Mouse (Mus musculus) subcutaneous adipose tissue, adult 2 months (tissue): ENCODE measurements around the gene Gm45234. TPM values are rescaled to one million over a fixed set of nuclear protein-coding genes. Genes with fewer than 3 reads are reported as not detected.

Experiments
- polyA plus RNA-seq: library from polyadenylated mRNA; depleted of rRNA; stranded (reverse); fragments of >200 nt; gene quantifications from 2 replicates; pipeline ENCODE4 v1.2.3, GENCODE M21; 2012; ENCODE audit warnings: low replicate concordance; rRNA removed

Gm45234 gene
- polyA plus RNA-seq: not detected in 2 replicates

GRCm38 (mm10) chr6:124755831-124756595, at the start of gene Gm45234, which contains the start of gene Atn1:
Gene Gm45234, minus strand, starts transcription at chr6:124756021.
Gene Atn1, minus strand, starts transcription at chr6:124756524.

DNA sequence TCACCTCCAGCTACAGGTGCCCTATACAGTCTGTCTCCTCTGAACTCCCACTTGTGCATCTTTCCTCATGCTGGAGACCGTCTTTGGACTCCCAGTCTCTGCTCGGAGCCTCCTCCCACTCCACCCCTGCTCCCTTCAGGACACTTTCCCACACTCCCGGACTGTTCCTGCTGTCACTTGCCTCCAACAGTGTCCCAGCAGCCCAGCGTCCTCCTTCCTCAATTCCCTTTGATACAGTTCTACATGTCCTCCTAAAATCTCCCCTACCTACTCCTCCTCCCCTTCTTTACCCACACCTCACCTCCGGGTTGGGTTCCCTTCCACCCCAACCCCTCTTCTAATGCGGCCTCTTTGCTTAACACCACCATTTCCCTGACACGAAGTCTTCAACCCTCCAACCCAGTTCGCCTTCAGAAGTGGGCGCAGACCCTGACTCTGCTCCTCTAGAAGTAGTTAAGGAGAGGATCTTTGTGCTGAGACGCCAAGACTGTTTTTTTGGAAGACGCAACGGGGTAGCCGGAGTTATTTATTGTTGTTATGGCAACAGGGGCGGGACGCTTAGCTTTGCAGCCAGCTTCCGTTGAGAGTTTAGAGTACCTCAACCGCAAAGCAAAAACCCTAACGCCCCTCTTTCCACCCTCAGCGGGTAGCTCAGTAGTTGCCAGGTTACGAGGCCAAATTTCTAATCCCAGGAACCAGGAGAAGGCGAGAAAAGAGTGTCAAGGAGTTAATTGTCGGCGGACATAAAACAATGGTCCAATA, 23.6 kb upstream of the Gm45234 start, which contains the start of gene Lrrc23:
Gene Lrrc23, minus strand, starts transcription at position 506 of the 762 bp plus-strand sequence.

DNA sequence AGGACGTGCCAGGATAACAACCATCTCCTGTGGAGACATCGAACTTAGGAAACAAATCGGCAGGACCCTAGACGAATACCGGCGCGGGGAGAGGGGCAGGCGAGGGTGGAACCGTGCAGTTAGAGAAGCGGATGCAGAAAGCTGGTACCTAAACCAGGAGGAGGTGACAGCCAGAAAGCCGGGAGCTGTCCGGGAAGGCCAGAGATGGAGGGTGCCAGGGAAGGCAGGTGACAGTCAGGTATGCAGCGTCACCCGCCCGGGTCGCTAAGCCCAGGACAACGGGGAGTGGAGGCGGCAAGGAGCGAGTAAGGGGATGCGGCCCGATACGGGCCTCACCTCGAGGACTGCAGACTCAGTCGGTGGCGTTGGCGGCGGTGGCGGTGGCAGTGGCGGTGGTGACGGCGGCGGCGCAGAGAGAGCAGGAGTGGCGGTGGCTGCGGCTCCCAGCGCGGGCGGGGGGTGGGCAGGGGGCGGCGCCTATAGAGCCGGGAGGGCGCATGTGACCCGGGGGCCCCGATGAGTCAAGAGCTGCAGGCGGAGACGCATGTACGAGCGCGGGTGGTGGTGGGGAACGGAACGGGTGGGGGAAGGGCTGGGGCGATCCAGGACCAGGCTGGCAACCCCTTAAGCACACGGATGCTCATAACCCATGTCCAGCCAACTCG, 13.4 kb upstream of the Gm45234 start, which contains the start of gene Eno2:
Gene Eno2, minus strand, starts transcription at position 573 of the 665 bp plus-strand sequence.

DNA sequence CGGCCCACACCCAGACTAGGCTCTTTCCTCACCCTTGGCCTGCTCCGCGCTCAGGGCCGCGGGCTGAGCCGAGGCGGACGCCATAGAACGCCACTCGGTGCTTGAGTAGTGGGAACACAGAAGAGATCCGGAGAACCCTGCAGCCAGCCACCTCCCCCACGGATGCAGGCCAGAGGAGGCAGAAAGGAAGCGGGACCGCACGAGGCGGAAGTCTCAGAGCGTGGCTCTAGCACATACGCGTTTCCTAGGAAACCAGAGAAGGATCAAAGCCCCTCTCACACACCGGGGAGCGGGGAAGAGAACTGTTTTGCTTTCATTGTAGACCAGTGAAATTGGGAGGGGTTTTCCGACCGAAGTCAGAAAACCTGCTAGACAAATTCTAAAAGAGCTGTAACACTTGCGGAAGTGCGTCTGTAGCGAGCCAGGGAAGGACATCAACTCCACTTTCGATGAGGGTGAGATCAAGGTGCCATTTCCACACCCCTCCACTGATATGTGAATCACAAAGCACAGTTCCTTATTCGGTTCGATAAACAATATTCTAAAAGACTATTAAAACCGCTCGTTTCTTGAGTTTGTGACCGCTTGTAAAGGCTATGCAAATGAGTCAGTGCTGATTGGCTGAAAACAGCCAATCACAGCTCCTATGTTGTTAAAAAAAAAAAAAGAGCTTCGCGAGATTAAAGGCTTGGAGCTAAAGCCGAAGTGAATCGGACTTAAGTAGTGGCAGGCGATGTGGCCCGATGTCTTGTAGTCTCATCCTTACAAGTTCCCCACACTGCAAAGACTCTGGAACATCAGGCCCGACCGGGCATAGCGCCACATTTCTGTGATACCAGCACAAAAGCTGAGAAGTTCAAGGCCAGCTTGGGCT, 14.7 kb downstream of the Gm45234 start, which contains the start of gene Grcc10:
Gene Grcc10, minus strand, starts transcription at position 487 of the 874 bp plus-strand sequence.

DNA sequence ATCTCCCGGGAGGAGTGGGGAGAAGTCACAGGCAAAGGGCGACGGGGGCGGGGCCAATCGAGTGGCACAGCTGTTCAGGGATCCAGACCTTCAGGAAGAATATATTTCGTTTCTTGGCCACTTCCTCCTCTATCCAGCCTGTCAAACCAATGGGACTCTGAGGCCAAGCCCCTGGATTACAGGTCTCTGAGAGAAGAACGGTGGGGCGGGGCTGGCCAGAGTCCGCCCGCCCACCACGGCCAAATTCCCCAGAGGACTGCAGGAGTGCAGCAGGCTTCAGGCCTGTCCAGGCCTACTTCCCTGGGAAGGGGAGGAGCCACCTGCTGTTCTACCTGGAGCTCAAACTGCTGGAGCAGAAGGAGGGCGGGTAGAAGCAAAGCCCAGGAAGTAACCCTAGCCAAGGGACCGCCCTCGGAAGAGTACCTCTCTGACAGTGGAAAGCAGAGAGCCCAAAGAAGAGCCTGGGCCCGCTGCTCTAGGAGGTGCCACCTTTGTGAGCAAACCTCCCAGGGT, 17.3 kb downstream of the Gm45234 start, which contains the start of gene Ptpn6:
Gene Ptpn6, minus strand, starts transcription at position 204 of the 513 bp plus-strand sequence.

DNA sequence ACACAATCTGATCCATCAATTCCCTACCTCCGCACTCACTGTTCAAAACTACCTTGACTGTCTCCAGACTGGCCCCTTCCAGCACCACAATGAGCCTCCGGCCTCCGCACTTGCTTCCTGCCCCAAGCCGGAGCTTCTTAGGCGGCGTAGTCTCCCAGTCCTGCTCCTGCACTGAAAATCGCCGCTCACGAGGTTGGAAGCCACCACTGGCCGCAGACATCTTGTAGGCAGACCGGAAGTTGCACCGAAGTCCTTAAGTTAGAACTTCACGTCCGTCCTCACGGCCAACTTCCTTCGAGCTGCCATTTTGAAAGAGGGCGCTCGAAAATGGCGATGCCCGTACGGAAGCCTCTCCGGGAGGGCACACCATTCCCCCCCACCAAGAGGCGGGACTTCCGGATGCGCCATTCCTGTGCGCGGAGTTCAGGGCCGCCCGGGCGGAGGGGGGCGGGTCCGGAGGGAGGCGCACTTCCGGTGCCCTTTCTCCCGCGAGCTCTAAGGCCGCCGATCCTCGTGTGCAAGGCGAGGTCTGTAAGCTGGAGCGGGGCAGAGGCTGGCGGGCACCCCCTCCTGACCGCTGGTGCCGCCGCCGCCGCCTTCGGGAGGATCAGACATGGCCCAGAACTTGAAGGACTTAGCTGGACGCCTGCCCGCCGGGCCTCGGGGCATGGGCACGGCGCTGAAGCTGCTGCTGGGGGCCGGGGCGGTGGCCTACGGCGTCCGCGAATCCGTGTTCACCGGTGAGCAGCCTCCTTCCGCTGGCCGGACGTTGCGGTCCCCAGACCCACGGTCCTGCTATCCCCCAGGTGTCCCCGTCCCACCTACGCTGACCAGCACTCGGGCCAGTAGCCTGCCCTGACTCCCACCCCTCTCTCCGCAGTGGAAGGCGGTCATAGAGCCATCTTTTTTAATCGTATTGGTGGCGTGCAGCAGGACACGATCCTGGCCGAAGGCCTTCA, 43.7 kb downstream of the Gm45234 start, which contains the start of the genes Emg1 and Phb2:
Gene Emg1, minus strand, starts transcription at position 355 of the 959 bp plus-strand sequence.
Gene Phb2, plus strand, starts transcription at position 513 of the 959 bp plus-strand sequence.

Other genes starting within 250 kb of the Gm45234 start
- gene C1ra, start 243.6 kb downstream of the Gm45234 start, polyA plus RNA-seq: 63.7 and 105 TPM in 2 replicates
- gene C1s1, start 213.7 kb downstream of the Gm45234 start, polyA plus RNA-seq: 250 and 335 TPM in 2 replicates
- 0.17 and 0.24 TPM in 2 replicates for gene C1rb, start 185.7 kb downstream of the Gm45234 start, polyA plus RNA-seq
- gene C1s2, start 119.9 kb downstream of the Gm45234 start, polyA plus RNA-seq: 0.20 and 0.77 TPM in 2 replicates
- gene Lpcat3, start 93.0 kb downstream of the Gm45234 start, polyA plus RNA-seq: 165 and 205 TPM in 2 replicates
- gene Emg1, start 43.8 kb downstream of the Gm45234 start, polyA plus RNA-seq: 43.9 and 76.9 TPM in 2 replicates
- gene Phb2, start 43.7 kb downstream of the Gm45234 start, polyA plus RNA-seq: 146 and 173 TPM in 2 replicates
- gene Ptpn6, start 17.3 kb downstream of the Gm45234 start, polyA plus RNA-seq: 11.4 and 26.9 TPM in 2 replicates
- gene Grcc10, start 14.6 kb downstream of the Gm45234 start, polyA plus RNA-seq: 190 and 330 TPM in 2 replicates
- 35.1 and 76.7 TPM in 2 replicates for gene Atn1, start 503 bp upstream of the Gm45234 start, polyA plus RNA-seq
- 7.9 and 22.7 TPM in 2 replicates for gene Eno2, start 13.7 kb upstream of the Gm45234 start, polyA plus RNA-seq
- 1.9 and 2.1 TPM in 2 replicates for gene Lrrc23, start 23.7 kb upstream of the Gm45234 start, polyA plus RNA-seq
- 20.3 and 27.3 TPM in 2 replicates for gene Spsb2, start 52.6 kb upstream of the Gm45234 start, polyA plus RNA-seq
- gene Tpi1, start 58.3 kb upstream of the Gm45234 start, polyA plus RNA-seq: 546 and 1,076 TPM in 2 replicates
- gene Usp5, start 73.5 kb upstream of the Gm45234 start, polyA plus RNA-seq: 112 and 133 TPM in 2 replicates
- 5.8 and 31.7 TPM in 2 replicates for gene Cdca3, start 73.5 kb upstream of the Gm45234 start, polyA plus RNA-seq
- 0.47 and 1.4 TPM in 2 replicates for gene Gnb3, start 84.3 kb upstream of the Gm45234 start, polyA plus RNA-seq
- 23.0 and 97.5 TPM in 2 replicates for gene P3h3, start 101.7 kb upstream of the Gm45234 start, polyA plus RNA-seq
- 0.24 and 3.3 TPM in 2 replicates for gene Gpr162, start 108.0 kb upstream of the Gm45234 start, polyA plus RNA-seq
- gene Cd4, start 132.2 kb upstream of the Gm45234 start, polyA plus RNA-seq: 0.79 and 2.4 TPM in 2 replicates
- gene Lag3, start 155.7 kb upstream of the Gm45234 start, polyA plus RNA-seq: 5.0 and 6.7 TPM in 2 replicates
- 1,311 and 1,715 TPM in 2 replicates for gene Ptms, start 164.1 kb upstream of the Gm45234 start, polyA plus RNA-seq
- 398 and 422 TPM in 2 replicates for gene Mlf2, start 175.4 kb upstream of the Gm45234 start, polyA plus RNA-seq
- gene Cops7a, start 209.5 kb upstream of the Gm45234 start, polyA plus RNA-seq: 192 and 221 TPM in 2 replicates
- gene Pianp, start 240.7 kb upstream of the Gm45234 start, polyA plus RNA-seq: 3.7 and 15.6 TPM in 2 replicates